Mouse (Mus musculus) kidney, embryonic 14.5 days (tissue): Measurements from ENCODE around the gene Ralgps2. TPM values are rescaled to one million over a fixed set of nuclear protein-coding genes. Genes with fewer than 3 reads are reported as not detected.

ENCODE experiments used
- ATAC-seq: fragments of 200-750 bp; cut with Nextera tagmentation; 2 replicates; pipeline ENCODE4 v1.8.0; 2017; ENCODE audit warnings: moderate number of reproducible peaks, mild to moderate bottlenecking, moderate TSS enrichment, moderate library complexity; ENCODE audit not compliant: low FRiP score, low TSS enrichment
- H3K27ac ChIP-seq: fragments of 300-500 bp; sonication (generic); 2 replicates; pipeline ENCODE4 v1.5.1; 2014; ENCODE audit warnings: low read depth, mild to moderate bottlenecking, low read length, moderate library complexity, mixed read lengths
- H3K27me3 ChIP-seq: fragments of 300-500 bp; sonication (generic); 2 replicates; pipeline ENCODE4 v1.6.1; 2014; ENCODE audit warnings: mild to moderate bottlenecking, low read length; ENCODE audit not compliant: control insufficient read depth, insufficient read depth
- H3K36me3 ChIP-seq: fragments of 300-500 bp; sonication (generic); 2 replicates; pipeline ENCODE4 v1.6.1; 2014; ENCODE audit warnings: low read length, mixed read lengths; ENCODE audit not compliant: control insufficient read depth, insufficient read depth
- H3K4me1 ChIP-seq: fragments of 300-500 bp; sonication (generic); 2 replicates; pipeline ENCODE4 v1.6.1; 2014; ENCODE audit warnings: low read length, mixed read lengths; ENCODE audit not compliant: control insufficient read depth, insufficient read depth
- H3K4me2 ChIP-seq: fragments of 300-500 bp; sonication (generic); replicated peaks from 2 replicates; pipeline ENCODE4 v1.6.1; 2014; ENCODE audit warnings: low read depth, mild to moderate bottlenecking, low read length
- H3K4me3 ChIP-seq: fragments of 300-500 bp; sonication (generic); 2 replicates; pipeline ENCODE4 v1.5.1; 2014; ENCODE audit warnings: mild to moderate bottlenecking, low read length
- H3K9ac ChIP-seq: fragments of 300-500 bp; sonication (generic); 2 replicates; pipeline ENCODE4 v1.6.1; 2014; ENCODE audit warnings: low read depth, mild to moderate bottlenecking, low read length, moderate library complexity
- H3K9me3 ChIP-seq: fragments of 300-500 bp; sonication (generic); 2 replicates; pipeline ENCODE4 v1.6.1; 2016; ENCODE audit warnings: low read length; ENCODE audit not compliant: control insufficient read depth
- WGBS: fragments of 180-500 bp; shearing (Covaris S2); extraction: QIAGEN DNeasy Blood & Tissue Kit; methylation state at CpG from one replicate; pipeline ENCODE4 v1.1.7; 2014; 5-methylcytosine and 5-hydroxymethylcytosine counted together
- polyA plus RNA-seq: library from polyadenylated mRNA; unstranded; fragments of >200 nt; fragmentation: Nextera tagmentation; extraction: Ambion mirVana; gene quantifications from 2 replicates; pipeline ENCODE4 v1.2.1, GENCODE M21; 2014

Ralgps2 gene
- polyA plus RNA-seq, 1 experiment from 2014 or later = 80.8 TPM

GRCm38 (mm10) chr1:156916361-156916760 lies 23.1 kb downstream of the Ralgps2 start:
- H3K36me3 ChIP-seq = no peaks in the 10 kb centered on the region
- no peak for ATAC-seq
- H3K4me1 ChIP-seq = peaks cover 5% of the 10 kb centered on the region; the same call in 1 of the 2 replicates
- no peak overlapping the region for H3K4me3 ChIP-seq
- H3K27me3 ChIP-seq = no peaks in the 10 kb centered on the region
- H3K9ac ChIP-seq = no peak overlapping the region
- no peak overlapping the region for H3K27ac ChIP-seq
- no peaks in the 10 kb centered on the region for H3K9me3 ChIP-seq
- no peak overlapping the region for H3K4me2 ChIP-seq
- WGBS = 90% methylated on average over 3 of the region's 3 CpGs

GRCm38 (mm10) chr1:156914942-156915341 lies 24.5 kb downstream of the Ralgps2 start:
- WGBS = 78% methylated on average over 5 of the region's 5 CpGs
- Histone ChIP-seq H3K4me1 (no peaks in the 10 kb centered on the region), H3K9ac (no peak overlapping the region), H3K27me3 (no peaks in the 10 kb centered on the region), H3K4me2 (no peak overlapping the region), H3K9me3 (no peaks in the 10 kb centered on the region), H3K27ac (no peak overlapping the region), H3K36me3 (no peaks in the 10 kb centered on the region), H3K4me3 (no peak overlapping the region)
- ATAC-seq = no peak

- no peaks in the 10 kb centered on the region for H3K9me3 ChIP-seq
- H3K9ac ChIP-seq = no peak overlapping the region
- H3K36me3 ChIP-seq = no peaks in the 10 kb centered on the region
- 88% methylated on average over 6 of the region's 6 CpGs for WGBS
- no peak overlapping the region for H3K27ac ChIP-seq
- H3K4me3 ChIP-seq = no peak overlapping the region
- H3K4me1 ChIP-seq = no peaks in the 10 kb centered on the region
- H3K27me3 ChIP-seq = no peaks in the 10 kb centered on the region
- H3K4me2 ChIP-seq = no peak overlapping the region
- no peak for ATAC-seq
These were observed 26.2 kb downstream of the Ralgps2 start for GRCm38 (mm10) chr1:156913190-156913589.

GRCm38 (mm10) chr1:156910948-156911347 lies 28.5 kb downstream of the Ralgps2 start:
- H3K27me3 ChIP-seq = no peaks in the 10 kb centered on the region
- H3K4me3 ChIP-seq = no peak overlapping the region
- no peaks in the 10 kb centered on the region for H3K36me3 ChIP-seq
- H3K4me1 ChIP-seq = no peaks in the 10 kb centered on the region
- peak; percentile 76; the same call in 1 of the 2 replicates for ATAC-seq
- no peaks in the 10 kb centered on the region for H3K9me3 ChIP-seq
- no peak overlapping the region for H3K4me2 ChIP-seq
- no peak overlapping the region for H3K27ac ChIP-seq
- 60% methylated on average over 2 of the region's 2 CpGs for WGBS
- no peak overlapping the region for H3K9ac ChIP-seq

GRCm38 (mm10) chr1:156909866-156910265 lies 29.6 kb downstream of the Ralgps2 start:
- no peak for ATAC-seq

GRCm38 (mm10) chr1:156909265-156909664 lies 30.2 kb downstream of the Ralgps2 start:
- no peak overlapping the region for H3K4me3 ChIP-seq
- H3K36me3 ChIP-seq = 0 out of 2 replicates have a peak, but pooled peaks cover 3% of the 10 kb centered on the region
- H3K27me3 ChIP-seq = no peaks in the 10 kb centered on the region
- H3K4me2 ChIP-seq = no peak overlapping the region
- ATAC-seq = no peak
- 88% methylated on average over 4 of the region's 4 CpGs for WGBS
- no peak overlapping the region for H3K9ac ChIP-seq
- no peak overlapping the region for H3K27ac ChIP-seq
- no peaks in the 10 kb centered on the region for H3K4me1 ChIP-seq
- no peaks in the 10 kb centered on the region for H3K9me3 ChIP-seq

More at GRCm38 (mm10) chr1:156909866-156910265, 29.6 kb downstream of the Ralgps2 start:
- Histone ChIP-seq H3K4me1 (no peaks in the 10 kb centered on the region), H3K4me3 (no peak overlapping the region), H3K27me3 (no peaks in the 10 kb centered on the region), H3K36me3 (0 out of 2 replicates have a peak, but pooled peaks cover 3% of the 10 kb centered on the region), H3K9me3 (no peaks in the 10 kb centered on the region), H3K27ac (no peak overlapping the region), H3K4me2 (no peak overlapping the region), H3K9ac (no peak overlapping the region)

GRCm38 (mm10) chr1:156905660-156906059 lies 33.8 kb downstream of the Ralgps2 start:
- no peak overlapping the region for H3K27ac ChIP-seq
- H3K9me3 ChIP-seq = no peaks in the 10 kb centered on the region
- H3K4me2 ChIP-seq = no peak overlapping the region
- no peak overlapping the region for H3K9ac ChIP-seq
- H3K4me1 ChIP-seq = no peaks in the 10 kb centered on the region
- no peak for ATAC-seq
- no peak overlapping the region for H3K4me3 ChIP-seq
- H3K36me3 ChIP-seq = 0 out of 2 replicates have a peak, but pooled peaks cover 3% of the 10 kb centered on the region
- no peaks in the 10 kb centered on the region for H3K27me3 ChIP-seq
- 88% methylated on average over 2 of the region's 2 CpGs for WGBS

- no peaks in the 10 kb centered on the region for H3K9me3 ChIP-seq
- H3K27me3 ChIP-seq = no peaks in the 10 kb centered on the region
- no peak overlapping the region for H3K9ac ChIP-seq
- H3K4me1 ChIP-seq = no peaks in the 10 kb centered on the region
- H3K27ac ChIP-seq = no peak overlapping the region
- H3K36me3 ChIP-seq = peaks cover 8% of the 10 kb centered on the region; the same call in 1 of the 2 replicates
- ATAC-seq = no peak
- no peak overlapping the region for H3K4me3 ChIP-seq
- WGBS = 95% methylated on average over 3 of the region's 3 CpGs
- H3K4me2 ChIP-seq = no peak overlapping the region
These were observed 35.5 kb downstream of the Ralgps2 start for GRCm38 (mm10) chr1:156903899-156904298.

GRCm38 (mm10) chr1:156901689-156902088 lies 37.7 kb downstream of the Ralgps2 start:
- no peak for ATAC-seq
- Histone ChIP-seq H3K9me3 (no peaks in the 10 kb centered on the region), H3K27me3 (no peaks in the 10 kb centered on the region), H3K27ac (no peak overlapping the region), H3K4me3 (no peak overlapping the region), H3K4me2 (no peak overlapping the region), H3K9ac (no peak overlapping the region), H3K36me3 (peaks cover 8% of the 10 kb centered on the region; the same call in 1 of the 2 replicates), H3K4me1 (no peaks in the 10 kb centered on the region)
- 89% methylated on average over 6 of the region's 6 CpGs for WGBS
